Mouse (Mus musculus) olfactory bulb, adult 2 months (tissue): Measurements from ENCODE around the gene Zbed5.

ENCODE experiments used
- CTCF ChIP-seq: fragments of 200-500 bp; IDR thresholded peaks from 2 replicates; pipeline ENCODE4 v1.5.1; 2012; ENCODE audit warnings: low read depth, mild to moderate bottlenecking, low read length, moderate library complexity; ENCODE audit not compliant: insufficient read depth
- POLR2A ChIP-seq: fragments of 200-500 bp; IDR thresholded peaks from 2 replicates; pipeline ENCODE4 v1.6.1; 2012; ENCODE audit warnings: mild to moderate bottlenecking, low read depth, low read length, moderate library complexity; ENCODE audit not compliant: insufficient read depth

DNA sequence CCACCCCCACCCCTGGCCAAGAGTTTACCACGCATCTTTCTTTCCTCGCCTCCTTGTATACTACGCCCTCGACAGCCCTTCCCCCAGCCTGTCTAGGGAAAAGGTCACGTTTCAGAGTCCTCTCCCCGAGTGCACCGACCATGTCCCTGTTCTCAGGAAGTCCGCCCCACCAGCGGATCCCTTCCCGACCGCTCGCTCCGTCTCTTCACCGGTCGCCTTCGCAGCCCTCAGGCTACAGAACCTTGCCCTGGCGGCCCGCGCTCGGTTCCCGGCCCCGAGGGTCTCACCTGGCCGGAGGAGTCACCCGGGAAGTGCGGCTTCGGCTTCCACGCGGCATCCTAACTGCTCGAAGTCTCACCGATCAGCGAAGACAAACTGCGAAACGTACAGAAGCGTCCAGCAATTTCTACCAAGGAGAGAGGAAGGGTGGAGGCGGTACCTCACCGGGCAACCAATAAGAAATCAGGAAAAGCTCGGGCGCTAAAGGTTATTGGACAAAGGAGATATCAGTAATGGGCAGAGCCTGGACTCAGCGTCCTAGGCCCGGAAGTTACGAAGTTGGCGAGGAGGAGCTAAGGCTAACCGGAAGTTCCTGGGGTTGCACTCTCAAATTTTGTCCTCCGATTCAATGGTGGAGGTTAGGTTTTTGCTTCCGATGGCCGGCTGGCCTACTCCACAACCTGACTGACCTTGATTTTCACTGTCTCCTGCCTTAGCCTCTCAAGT, 8.4 kb upstream of the Zbed5 start, which contains the start of gene Chchd2:
- TF ChIP-seq POLR2A: peak; percentile 92
- TF ChIP-seq CTCF: no peak
